Mouse (Mus musculus): Measurements from ENCODE around the gene Spag16. TPM values are rescaled to one million over a fixed set of nuclear protein-coding genes. Genes with fewer than 3 reads are reported as not detected.

Spag16 gene
- total RNA-seq, 2 experiments from 2014 or later: 0.24 TPM; not detected in 1

DNA sequence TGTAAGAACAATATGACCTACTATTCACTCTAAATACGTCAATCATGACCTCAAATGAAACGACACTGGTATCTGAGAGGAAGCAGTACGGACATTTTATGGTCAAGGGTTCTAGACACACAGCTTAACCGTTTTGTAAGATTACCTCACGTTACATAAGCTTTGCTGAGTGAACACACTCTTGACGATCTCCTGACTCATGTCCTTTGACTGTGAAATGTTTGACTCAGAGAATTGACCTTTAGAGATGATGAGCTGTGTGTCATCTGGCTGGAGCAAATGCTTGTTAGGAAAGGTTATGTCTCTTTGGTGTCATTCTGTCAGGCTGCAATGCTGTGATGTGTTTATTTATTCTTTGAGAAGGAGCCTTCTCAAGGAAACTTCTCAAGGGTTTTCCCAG lies 252.0 kb downstream of the Spag16 start:
- intact Hi-C loops (cut with DNase I): no loop called here
- no peak for DNase-seq

- intact Hi-C loops (cut with DNase I): no loop called here
- no peak for DNase-seq
Observed at GRCm38 (mm10) chr1:70082208-70082878, 255.6 kb downstream of the Spag16 start.

GRCm38 (mm10) chr1:70104683-70105082 lies 277.9 kb downstream of the Spag16 start:
- no peak for DNase-seq
- intact Hi-C loops (cut with DNase I): no loop called here

GRCm38 (mm10) chr1:70116212-70116982 lies 289.6 kb downstream of the Spag16 start:
- intact Hi-C loops (cut with DNase I): no loop called here
- no peak for DNase-seq

DNA sequence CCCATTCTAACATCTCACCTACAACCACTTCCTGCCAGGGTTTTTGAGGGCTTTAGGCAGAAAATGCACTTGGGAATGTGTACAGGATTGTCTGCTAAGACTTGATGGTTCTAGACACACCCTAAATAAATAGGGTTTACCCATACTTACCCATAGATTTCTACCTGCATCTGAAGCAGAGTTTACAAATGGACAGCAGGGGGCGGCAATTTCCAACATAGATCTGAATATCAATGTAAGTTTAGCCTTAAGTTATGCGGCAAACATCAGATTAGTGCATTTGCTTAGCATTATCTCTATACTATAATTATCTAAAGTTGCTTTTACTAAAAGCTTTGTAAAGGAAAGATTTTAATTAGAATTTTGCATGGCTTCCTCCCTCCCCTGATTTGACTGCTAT lies 301.3 kb downstream of the Spag16 start:
- intact Hi-C loops (cut with DNase I): no loop called here
- DNase-seq: peak; percentile 3 to 31

DNA sequence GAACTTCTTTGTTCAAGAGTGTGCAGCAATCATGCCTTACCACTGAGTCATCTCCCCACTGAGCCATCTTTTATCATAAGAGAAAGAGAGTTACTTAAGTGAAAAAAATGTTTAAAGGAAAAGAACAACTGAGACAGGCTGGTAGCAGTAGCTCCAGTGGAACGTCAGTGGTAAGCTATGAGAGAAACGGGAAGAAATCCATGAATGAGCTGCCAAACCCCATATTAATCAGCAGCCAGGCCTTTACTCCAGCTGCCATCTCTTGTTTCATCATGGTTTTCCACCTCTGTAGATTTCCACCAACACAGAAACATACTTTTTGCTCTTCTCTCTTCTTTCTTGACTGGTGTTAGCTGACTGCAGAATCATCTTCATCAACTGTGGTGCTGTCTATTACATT lies 308.8 kb downstream of the Spag16 start:
- intact Hi-C loops (cut with DNase I): no loop called here
- no peak for DNase-seq

DNA sequence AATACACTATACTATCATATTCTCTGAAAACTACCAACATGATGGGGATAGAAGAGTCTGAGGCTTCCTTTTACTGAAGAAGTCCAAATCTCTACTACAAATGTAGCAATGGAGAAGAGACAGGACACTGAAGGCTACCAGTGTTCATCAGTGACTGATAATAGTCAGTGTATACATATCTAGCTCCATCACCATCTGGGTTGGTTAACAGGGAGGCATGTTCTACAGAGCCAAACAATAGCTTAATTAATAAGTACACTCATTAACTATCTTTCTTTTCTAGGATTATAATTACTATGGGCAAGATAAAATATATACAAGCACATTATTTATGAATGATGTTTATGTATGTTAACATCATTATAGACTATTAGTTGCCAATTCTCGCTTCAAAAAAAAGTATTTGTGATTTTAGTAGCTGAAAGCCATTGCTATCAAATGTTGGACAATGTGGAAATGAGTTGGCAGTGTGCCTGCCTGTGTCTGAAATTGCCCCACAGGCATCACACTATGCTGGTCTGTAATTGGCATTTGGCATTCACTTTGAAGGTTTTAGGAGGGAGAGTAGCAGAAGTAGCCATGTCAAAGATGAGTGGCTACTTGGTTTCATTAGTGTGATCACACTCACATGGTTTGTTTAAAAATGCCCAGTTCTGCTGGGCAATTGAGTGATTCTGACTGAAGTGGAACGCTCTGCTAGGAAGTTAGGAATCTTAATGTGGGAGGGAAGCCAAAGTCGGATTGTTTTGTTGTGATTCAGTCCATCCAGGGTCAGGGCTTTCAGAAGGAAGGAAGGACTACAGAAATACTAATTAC lies 338.8 kb downstream of the Spag16 start:
- intact Hi-C loops (cut with DNase I): no loop called here
- DNase-seq: no peak

- intact Hi-C loops (cut with DNase I): no loop called here
- no peak for DNase-seq
Observed at GRCm38 (mm10) chr1:70180123-70180741, 353.5 kb downstream of the Spag16 start.

DNA sequence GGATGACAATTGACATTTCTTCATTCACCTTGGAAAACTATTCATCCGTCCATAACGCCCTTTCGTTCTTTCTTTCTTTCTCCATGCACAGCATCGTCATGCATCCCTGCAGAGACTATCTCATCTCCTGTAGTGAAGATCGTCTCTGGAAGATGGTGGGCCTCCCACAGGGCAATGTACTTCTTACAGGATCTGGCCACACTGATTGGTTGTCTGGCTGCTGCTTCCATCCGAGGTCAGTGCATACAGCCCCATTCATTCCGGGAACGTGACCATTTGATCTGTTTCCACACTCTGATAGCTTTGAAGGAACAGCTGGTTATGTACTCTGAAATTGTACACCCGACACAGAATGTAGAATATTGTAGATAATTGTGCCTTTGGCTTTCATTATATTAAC lies 438.0 kb downstream of the Spag16 start:
- intact Hi-C loops (cut with DNase I): no loop called here

DNA sequence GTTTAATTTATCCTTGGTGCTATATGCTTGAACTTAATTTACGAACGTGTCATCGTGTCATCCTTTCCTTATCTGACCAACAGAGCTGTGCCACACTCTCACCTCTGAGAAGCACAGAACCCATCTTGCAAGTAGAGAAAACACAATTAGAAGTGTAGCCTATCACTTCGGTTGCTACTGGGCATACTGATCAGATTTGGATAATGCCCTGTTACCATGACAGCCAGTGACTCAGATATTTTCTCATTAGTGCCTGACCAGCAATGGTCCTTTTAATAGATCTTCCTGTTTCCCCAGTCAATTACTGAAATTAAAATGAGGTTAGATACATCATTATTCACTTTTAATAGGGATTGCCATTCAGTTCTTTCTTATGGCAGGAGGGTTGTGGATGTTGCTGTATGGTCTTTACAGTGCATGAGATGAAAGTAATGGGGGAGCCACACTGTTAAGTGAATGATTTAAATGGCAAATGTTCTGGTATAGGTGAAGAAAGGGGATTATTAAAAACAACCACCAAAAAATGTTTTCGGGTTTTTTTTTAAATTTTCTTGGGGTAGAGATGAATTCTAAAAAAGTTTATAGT lies 439.2 kb downstream of the Spag16 start:
- DNase-seq: no peak
- intact Hi-C loops (cut with DNase I): no loop called here

More for the DNA sequence above, 438.0 kb downstream of the Spag16 start:
- DNase-seq: no peak

DNA sequence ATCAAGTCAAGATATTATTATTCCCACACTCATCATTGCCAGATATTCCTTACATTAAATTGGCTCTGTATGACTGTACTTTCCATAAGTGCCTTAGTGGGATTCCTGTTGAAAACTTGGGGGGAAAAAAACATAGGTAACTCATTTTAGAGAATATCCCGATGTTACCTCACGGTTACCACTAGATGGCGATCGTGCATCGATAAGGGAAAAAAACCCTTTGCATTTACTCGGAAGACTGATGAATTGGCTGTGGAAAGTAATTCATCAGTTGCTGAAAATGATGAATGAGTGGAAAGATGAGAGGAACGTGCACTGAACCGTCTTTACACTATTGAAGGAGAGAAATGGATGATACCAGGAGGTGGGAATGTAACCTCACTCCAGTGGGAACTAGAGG lies 443.4 kb downstream of the Spag16 start:
- intact Hi-C loops (cut with DNase I): no loop called here
- DNase-seq: peak in 1 of 2 experiments; percentile 14

DNA sequence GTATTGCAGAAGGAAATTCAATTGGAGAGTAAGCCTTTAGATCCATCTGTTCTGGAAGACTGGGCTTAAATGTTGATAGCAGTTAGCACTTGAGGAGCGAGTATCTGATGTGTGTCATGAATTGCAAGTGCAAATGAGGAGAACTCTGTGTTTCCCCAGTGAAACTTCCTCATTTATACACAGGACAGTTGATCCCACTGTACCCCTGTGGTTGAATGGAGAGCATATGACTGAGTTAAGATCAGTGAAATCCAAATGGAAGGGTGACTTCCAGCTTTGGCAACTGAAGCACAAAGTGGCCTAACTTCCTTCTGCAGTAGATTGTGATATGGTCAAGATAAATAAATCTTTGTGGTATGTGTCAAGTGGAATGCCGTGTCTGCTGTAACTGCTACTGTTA lies 446.0 kb downstream of the Spag16 start:
- intact Hi-C loops (cut with DNase I): no loop called here
- no peak for DNase-seq

- intact Hi-C loops (cut with DNase I): no loop called here
- no peak for DNase-seq
Observed at GRCm38 (mm10) chr1:70279296-70279695, 452.5 kb downstream of the Spag16 start.

- DNase-seq: no peak
- intact Hi-C loops (cut with DNase I): no loop called here
Observed at GRCm38 (mm10) chr1:70283388-70283787, 456.6 kb downstream of the Spag16 start.

GRCm38 (mm10) chr1:70284140-70284539 lies 457.4 kb downstream of the Spag16 start:
- intact Hi-C loops (cut with DNase I): no loop called here
- DNase-seq: no peak

DNA sequence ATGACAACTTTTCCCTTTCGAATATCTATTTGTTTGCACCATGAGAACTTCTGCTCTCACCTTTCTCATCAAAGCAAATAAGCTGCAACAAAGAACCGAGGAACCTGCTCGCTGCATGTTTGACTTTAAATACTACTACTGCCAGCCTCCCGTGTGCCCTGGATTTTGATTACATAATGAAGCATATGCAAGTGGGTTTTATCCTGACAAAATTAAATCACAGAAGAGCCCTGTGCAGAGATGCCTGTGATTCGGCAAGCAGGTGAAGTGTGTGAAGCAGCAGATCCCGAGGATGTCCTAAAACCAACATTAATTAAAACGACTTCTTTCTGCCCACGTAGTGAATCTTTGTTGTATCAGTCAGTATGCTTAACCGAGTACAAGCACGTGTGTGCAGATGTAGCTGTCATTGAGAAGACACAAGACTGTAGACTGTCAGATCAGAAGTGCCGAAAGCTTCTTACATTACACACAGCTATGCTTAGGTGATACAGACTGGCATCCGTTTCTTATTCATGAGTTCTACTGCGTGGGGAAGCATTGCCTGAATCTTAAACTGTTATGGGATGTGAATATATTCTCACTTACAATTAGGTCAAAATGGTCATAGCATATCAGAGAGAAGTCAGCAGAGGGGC lies 489.5 kb downstream of the Spag16 start:
- intact Hi-C loops (cut with DNase I): no loop called here

GRCm38 (mm10) chr1:70320951-70321350 lies 494.2 kb downstream of the Spag16 start:
- no peak for DNase-seq
- intact Hi-C loops (cut with DNase I): no loop called here

More for the DNA sequence above, 489.5 kb downstream of the Spag16 start:
- no peak for DNase-seq

DNA sequence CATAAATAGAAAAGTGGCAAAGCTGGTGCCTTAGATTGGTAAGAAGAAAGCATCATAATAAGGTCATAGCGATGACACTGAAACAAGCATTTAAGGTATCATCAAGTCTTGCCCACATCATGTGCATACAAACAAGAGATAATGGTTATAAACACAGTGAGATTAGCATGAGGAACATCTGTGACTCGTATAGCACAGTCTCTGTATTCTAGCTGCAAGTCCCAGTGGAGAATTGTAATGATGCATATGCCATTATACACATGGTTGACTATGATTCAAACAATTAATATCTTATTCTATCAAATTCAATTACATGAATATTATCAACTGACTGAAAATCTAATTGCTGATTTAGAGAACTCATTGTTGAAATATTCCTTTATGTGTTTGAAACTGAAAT lies 519.4 kb downstream of the Spag16 start:
- intact Hi-C loops (cut with DNase I): no loop called here
- no peak for DNase-seq

DNA sequence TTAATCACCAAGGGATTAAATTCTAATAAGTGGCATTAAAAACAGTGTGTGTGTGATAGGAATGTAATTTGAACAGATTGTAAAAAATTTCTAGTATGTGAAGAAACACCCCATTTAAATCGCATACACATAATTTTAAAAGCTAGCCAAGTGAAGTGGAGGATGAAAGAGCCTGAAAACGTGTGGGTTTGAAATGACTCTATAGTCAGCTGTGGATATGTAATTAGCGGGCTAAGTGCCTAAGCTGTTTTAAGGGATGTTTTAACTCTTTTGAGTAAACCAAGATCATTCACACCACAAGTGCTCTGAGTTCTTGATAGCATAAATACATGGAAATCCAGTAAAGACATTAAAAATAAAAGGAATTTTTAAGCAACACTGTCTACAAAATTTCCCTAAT lies 524.6 kb downstream of the Spag16 start:
- intact Hi-C loops (cut with DNase I): no loop called here
- no peak for DNase-seq

- no peak for DNase-seq
- intact Hi-C loops (cut with DNase I): no loop called here
Observed at GRCm38 (mm10) chr1:70354014-70354413, 527.2 kb downstream of the Spag16 start.
